Mouse (Mus musculus) embryonic stem cell, embryonic (primary cell): ENCODE measurements around the gene Tapbp.

Experiments used
- CTCF ChIA-PET, 4 experiments: fragments of 300-600 bp in 2 of 4; fragments of 350-600 bp in 2 of 4; sonication (Branson Sonifier 250); formaldehyde crosslinking; loops; one replicate each; lab custom pipeline; 2022; ENCODE audit warnings: inconsistent platforms in 2 of 4; lab: Charles Lee
- POLR2A ChIA-PET, 4 experiments: fragments of 300-600 bp in 2 of 4; fragments of 350-600 bp in 2 of 4; sonication (Branson Sonifier 250); formaldehyde crosslinking; loops; one replicate each; lab custom pipeline; 2022; ENCODE audit warnings: antibody characterized with exemption in 4 of 4, inconsistent platforms in 1 of 4; lab: Charles Lee

Gene Tapbp

GRCm38 (mm10) chr17:33954646-33955554, 39.2 kb downstream of the Tapbp start:
- POLR2A ChIA-PET = interaction anchor here (0.6 to 11.4 kb wide), 138 partner anchors 7 to 1550 kb away, joined by 3 to 528 read pairs (median 6); partner anchors contain the start of genes H2-DMa (in 4 of the 4), Rxrb (in 4 of the 4), Slc39a7 (in 4 of the 4) and Daxx (in 3 of the 4)

DNA sequence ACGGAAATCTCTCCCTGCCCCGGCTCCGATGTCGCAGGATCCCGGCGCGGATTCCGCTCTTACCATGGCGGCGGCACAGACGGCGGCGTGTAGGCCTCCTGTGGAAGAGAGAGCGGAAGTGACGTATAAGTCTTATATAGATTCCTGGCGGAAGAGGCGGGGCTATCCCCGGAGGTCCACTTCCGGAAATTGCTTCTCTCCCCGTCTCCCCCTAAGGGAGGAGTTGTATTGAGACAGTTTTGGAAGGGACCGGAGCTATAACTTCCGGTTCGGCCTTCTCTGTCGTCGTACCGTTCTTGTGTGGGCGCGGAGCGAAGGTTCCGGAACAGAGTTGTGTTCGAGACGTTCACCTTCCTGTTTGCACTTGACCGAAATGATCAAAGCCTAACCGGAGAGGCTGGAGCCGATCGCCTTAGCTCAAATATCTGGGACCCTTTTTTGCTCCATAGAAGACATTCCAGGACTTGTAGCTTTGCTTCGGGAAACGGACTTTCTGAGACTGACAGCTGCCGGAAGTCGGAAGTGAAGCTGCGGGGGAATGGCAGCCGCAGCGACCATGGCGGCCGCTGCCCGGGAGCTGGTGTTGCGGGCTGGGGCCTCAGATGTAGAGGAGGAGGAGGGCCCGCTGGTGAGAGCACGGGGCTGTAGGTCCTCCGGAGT, 40.0 kb downstream of the Tapbp start, which contains the start of the genes Vps52 and Rps18:
Gene Vps52 (plus strand): TSS at position 258 of the 660 bp plus-strand sequence.
Gene Rps18 (minus strand): TSS at position 447 of the 660 bp plus-strand sequence.
- ChIA-PET CTCF (interaction anchor here (0.6 to 4.7 kb wide), 19 partner anchors 10 to 180 kb away, joined by 3 to 15 read pairs (median 4); partner anchors contain the start of genes Rgl2 (in 1 of the 4), Rxrb (in 1 of the 4) and Slc39a7 (in 1 of the 4)), POLR2A (interaction anchor here (0.5 to 11.4 kb wide), 155 partner anchors 9 to 1549 kb away, joined by 3 to 528 read pairs (median 5); partner anchors contain the start of genes H2-DMa (in 4 of the 4), Pfdn6 (in 4 of the 4), Rxrb (in 4 of the 4) and Slc39a7 (in 4 of the 4))

More at GRCm38 (mm10) chr17:33954646-33955554, 39.2 kb downstream of the Tapbp start:
- CTCF ChIA-PET = interaction anchor here (0.6 to 4.7 kb wide), 11 partner anchors 14 to 181 kb away, joined by 3 to 15 read pairs (median 4); partner anchors contain the start of genes Rgl2 (in 1 of the 4), Rxrb (in 1 of the 4) and Slc39a7 (in 1 of the 4)

DNA sequence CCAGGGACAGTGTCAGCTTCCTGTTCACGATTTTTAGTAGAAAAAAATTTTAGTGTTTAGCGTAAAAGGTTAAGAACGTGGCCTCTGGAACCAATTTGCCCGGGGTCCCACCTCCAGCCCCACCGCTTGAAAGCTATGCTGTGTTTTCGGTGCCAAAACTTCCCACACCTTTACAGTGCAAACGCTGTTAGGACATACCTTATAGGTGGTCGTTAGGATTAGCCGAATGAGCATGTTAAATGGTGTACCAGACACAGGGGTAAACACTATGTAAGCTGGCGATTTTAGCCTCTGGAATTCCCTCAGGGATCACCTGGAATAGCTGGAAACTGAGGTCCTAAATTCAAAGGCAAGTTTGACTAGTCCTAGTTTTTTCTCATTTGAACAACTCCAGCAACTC, 40.6 kb downstream of the Tapbp start:
- CTCF ChIA-PET = interaction anchor here (1.0 to 4.7 kb wide), 16 partner anchors 9 to 179 kb away, joined by 3 to 15 read pairs (median 4); partner anchors contain the start of genes Rxrb (in 1 of the 4) and Slc39a7 (in 1 of the 4)
- POLR2A ChIA-PET = interaction anchor here (0.5 to 11.4 kb wide), 121 partner anchors 9 to 1548 kb away, joined by 3 to 528 read pairs (median 6); partner anchors contain the start of genes Pfdn6 (in 4 of the 4), Rxrb (in 4 of the 4), Slc39a7 (in 4 of the 4) and Wdr46 (in 4 of the 4)

GRCm38 (mm10) chr17:33957493-33957892, 41.8 kb downstream of the Tapbp start:
- ChIA-PET POLR2A (interaction anchor here in 3 of 4 experiments (0.7 to 11.4 kb wide), 8 partner anchors 12 to 632 kb away, joined by 3 to 528 read pairs (median 22); partner anchors contain the start of genes H2-DMa (in 2 of the 3), Rgl2 (in 2 of the 3), Gpsm3 (in 1 of the 3) and H2-K1 (in 1 of the 3)), CTCF (interaction anchor here in 3 of 4 experiments (0.6 to 4.7 kb wide), 5 partner anchors 11 to 1463 kb away, joined by 3 to 15 read pairs (median 4); no protein-coding TSS in a partner anchor)

- ChIA-PET CTCF (interaction anchor here in 2 of 4 experiments (0.8 to 4.7 kb wide), 6 partner anchors 10 to 1344 kb away, joined by 3 to 15 read pairs (median 4); no protein-coding TSS in a partner anchor), POLR2A (interaction anchor here in 3 of 4 experiments (0.6 to 11.4 kb wide), 6 partner anchors 11 to 160 kb away, joined by 3 to 528 read pairs (median 30); partner anchors contain the start of genes Rgl2 (in 2 of the 3), H2-DMa (in 1 of the 3), Pfdn6 (in 1 of the 3) and Rxrb (in 1 of the 3))
Measured at GRCm38 (mm10) chr17:33958451-33958850, 42.8 kb downstream of the Tapbp start.

DNA sequence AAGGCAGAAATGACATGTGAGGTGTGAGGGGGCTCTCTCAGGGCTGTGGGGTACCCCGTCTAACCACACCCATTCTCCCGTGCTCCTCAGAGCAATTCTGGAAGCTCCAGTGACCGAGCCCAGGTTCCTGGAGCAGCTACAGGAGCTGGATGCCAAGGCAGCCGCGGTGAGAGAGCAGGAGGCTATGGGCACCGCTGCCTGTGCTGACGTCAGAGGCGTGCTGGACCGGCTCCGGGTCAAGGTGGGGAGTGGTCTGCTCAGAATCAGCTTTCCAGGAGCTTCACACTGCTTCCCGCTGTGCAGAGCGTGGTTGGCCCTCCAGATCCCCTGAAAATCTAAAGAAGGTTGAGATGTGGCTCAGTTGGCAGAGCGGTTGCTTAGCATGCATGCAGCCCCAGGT, 43.4 kb downstream of the Tapbp start:
- POLR2A ChIA-PET = interaction anchor here in 2 of 4 experiments (0.9 to 5.1 kb wide), 4 partner anchors 8 to 73 kb away, joined by 3 to 108 read pairs (median 28); partner anchors contain the start of genes Rgl2 (in 1 of the 2), Rxrb (in 1 of the 2) and Slc39a7 (in 1 of the 2)

GRCm38 (mm10) chr17:33959948-33960347, 44.2 kb downstream of the Tapbp start:
- ChIA-PET CTCF (interaction anchor here in 1 of 4 experiments (1.2 kb wide), 1 partner anchor 17 kb away, joined by 3 read pairs; no protein-coding TSS in a partner anchor), POLR2A (interaction anchor here in 3 of 4 experiments (1.0 to 3.4 kb wide), 6 partner anchors 8 to 1319 kb away, joined by 3 to 20 read pairs (median 6); partner anchors contain the start of gene B3galt4 (in 2 of the 3))

More for the DNA sequence above, 43.4 kb downstream of the Tapbp start:
- CTCF ChIA-PET = interaction anchor here in 1 of 4 experiments (0.8 to 1.6 kb wide), 3 partner anchors 9 to 1343 kb away, joined by 3 to 4 read pairs (median 3); no protein-coding TSS in a partner anchor

GRCm38 (mm10) chr17:33962876-33963275, 47.2 kb downstream of the Tapbp start:
- CTCF ChIA-PET = interaction anchor here in 1 of 4 experiments (1.3 to 1.4 kb wide), 2 partner anchors 1307 to 1339 kb away, joined by 4 to 5 read pairs; no protein-coding TSS in a partner anchor

GRCm38 (mm10) chr17:33965082-33965845, 49.6 kb downstream of the Tapbp start:
- ChIA-PET CTCF (interaction anchor here in 3 of 4 experiments (0.6 to 6.0 kb wide), 12 partner anchors 9 to 1339 kb away, joined by 3 to 70 read pairs (median 4); partner anchors contain the start of genes Daxx (in 1 of the 3), Rps18 (in 1 of the 3) and Vps52 (in 1 of the 3)), POLR2A (interaction anchor here (1.1 to 9.6 kb wide), 12 partner anchors 9 to 1339 kb away, joined by 3 to 108 read pairs (median 6); partner anchors contain the start of genes Rps18 (in 4 of the 4), Vps52 (in 4 of the 4) and B3galt4 (in 3 of the 4))

More at GRCm38 (mm10) chr17:33962876-33963275, 47.2 kb downstream of the Tapbp start:
- POLR2A ChIA-PET = interaction anchor here in 3 of 4 experiments (0.6 to 3.4 kb wide), 10 partner anchors 8 to 1283 kb away, joined by 3 to 20 read pairs (median 4); partner anchors contain the start of gene B3galt4 (in 3 of the 3)

- ChIA-PET POLR2A (interaction anchor here (0.5 to 9.6 kb wide), 12 partner anchors 9 to 1338 kb away, joined by 3 to 108 read pairs (median 6); partner anchors contain the start of genes Rps18 (in 4 of the 4), Vps52 (in 4 of the 4) and B3galt4 (in 3 of the 4)), CTCF (interaction anchor here (0.6 to 6.0 kb wide), 15 partner anchors 10 to 1908 kb away, joined by 3 to 70 read pairs (median 4); partner anchors contain the start of genes Daxx (in 1 of the 4), Rps18 (in 1 of the 4) and Vps52 (in 1 of the 4))
Measured at GRCm38 (mm10) chr17:33965846-33966550, 50.3 kb downstream of the Tapbp start.

DNA sequence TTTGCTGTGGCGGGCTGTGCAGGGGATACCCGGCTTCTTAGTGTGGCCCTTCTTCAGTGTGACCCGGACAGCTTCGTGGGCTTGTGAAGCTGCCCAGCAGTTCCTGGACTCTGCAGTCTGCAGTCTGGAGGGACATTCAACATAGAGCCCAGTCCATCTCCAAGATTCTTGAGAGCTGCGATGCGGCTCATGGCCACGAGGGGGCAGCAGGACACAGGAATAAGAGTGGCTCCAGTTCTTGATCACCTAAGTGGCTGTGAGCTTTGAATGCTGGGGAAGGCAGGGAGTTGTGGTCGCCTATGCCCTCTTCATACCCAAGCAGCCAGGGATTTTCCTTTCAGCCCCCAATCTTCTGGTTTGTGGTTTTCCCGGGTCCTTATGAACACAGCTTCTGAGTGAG, 52.8 kb downstream of the Tapbp start:
- ChIA-PET CTCF (interaction anchor here (0.6 to 6.0 kb wide), 64 partner anchors 9 to 1335 kb away, joined by 3 to 70 read pairs (median 4); partner anchors contain the start of genes Rps18 (in 4 of the 4), Vps52 (in 4 of the 4), B3galt4 (in 2 of the 4) and Col11a2 (in 2 of the 4)), POLR2A (interaction anchor here (0.8 to 9.6 kb wide), 30 partner anchors 9 to 187 kb away, joined by 3 to 108 read pairs (median 5); partner anchors contain the start of genes Rps18 (in 4 of the 4), Vps52 (in 4 of the 4), B3galt4 (in 3 of the 4) and H2-DMa (in 2 of the 4))

DNA sequence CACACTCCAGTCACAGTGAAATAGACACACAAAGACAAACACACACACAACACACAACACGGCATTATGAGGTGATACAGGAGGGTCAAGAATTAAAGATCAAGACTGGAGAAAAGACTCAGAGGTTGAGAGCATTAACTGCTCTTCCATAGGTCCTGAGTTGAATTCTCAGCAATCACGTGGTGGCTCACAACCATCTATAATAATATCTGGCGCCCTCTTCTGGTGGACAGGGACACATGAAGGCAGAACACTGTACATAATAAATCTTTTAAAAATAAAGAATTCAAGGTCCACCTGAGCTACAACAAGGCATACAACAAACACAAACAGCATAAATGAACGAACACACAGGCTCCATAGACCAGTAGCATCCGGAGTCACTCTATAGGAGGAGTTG, 53.2 kb downstream of the Tapbp start:
- ChIA-PET POLR2A (interaction anchor here (0.8 to 9.6 kb wide), 34 partner anchors 9 to 1331 kb away, joined by 3 to 108 read pairs (median 5); partner anchors contain the start of genes Rps18 (in 4 of the 4), Vps52 (in 4 of the 4), B3galt4 (in 3 of the 4) and H2-DMa (in 2 of the 4)), CTCF (interaction anchor here (0.6 to 6.0 kb wide), 58 partner anchors 8 to 1334 kb away, joined by 3 to 70 read pairs (median 4); partner anchors contain the start of genes Rps18 (in 4 of the 4), Vps52 (in 4 of the 4), B3galt4 (in 2 of the 4) and Col11a2 (in 2 of the 4))

DNA sequence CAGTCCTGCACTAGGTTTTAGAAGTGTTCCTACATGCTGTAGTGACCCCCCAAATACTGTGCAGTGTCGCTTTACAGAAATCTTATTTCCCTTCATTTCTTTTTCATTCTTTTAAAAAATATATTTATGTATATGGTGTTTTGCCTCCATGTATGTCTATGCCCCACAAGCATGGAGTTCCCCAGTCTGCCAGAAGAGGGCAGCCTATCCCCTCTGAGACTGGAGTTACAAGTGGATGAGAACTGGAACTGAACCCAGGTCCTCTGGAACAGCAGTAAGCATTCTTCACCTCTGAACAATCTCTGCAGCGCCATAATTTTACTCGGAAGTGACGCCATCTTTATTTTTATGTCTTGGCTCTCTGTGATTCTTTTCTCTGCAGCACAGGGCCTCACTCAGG, 53.7 kb downstream of the Tapbp start:
- CTCF ChIA-PET = interaction anchor here (0.7 to 6.0 kb wide), 25 partner anchors 9 to 1334 kb away, joined by 3 to 70 read pairs (median 6); partner anchors contain the start of genes Rps18 (in 2 of the 4), Vps52 (in 2 of the 4), B3galt4 (in 1 of the 4) and Rxrb (in 1 of the 4)
- POLR2A ChIA-PET = interaction anchor here in 2 of 4 experiments (0.7 to 9.6 kb wide), 17 partner anchors 8 to 1331 kb away, joined by 3 to 108 read pairs (median 5); partner anchors contain the start of genes B3galt4 (in 2 of the 2), Rps18 (in 2 of the 2), Vps52 (in 2 of the 2) and Pfdn6 (in 1 of the 2)
